Mouse (Mus musculus) c-Kit-positive CD71-positive TER-119-positive erythroid progenitor cells, embryonic 14.5 days (primary cell): ENCODE measurements around the gene Atp8a2.
"Not testable (repeated sequence)": the region's sequence is repeated elsewhere in the genome, so short reads cannot be mapped to it uniquely, and the experiment has no call there.

ENCODE experiments used
- DNase-seq: peaks from one replicate; pipeline ENCODE4 v3.0.0-alpha.2; 2013; ENCODE audit warnings: low spot score

Atp8a2 gene

GRCm38 (mm10) chr14:59843264-59843942 is 353.6 kb downstream of the Atp8a2 start:
- DNase-seq = no peak

- DNase-seq = no peak
These were observed 356.8 kb downstream of the Atp8a2 start for GRCm38 (mm10) chr14:59839951-59840720.

GRCm38 (mm10) chr14:59838446-59839259 is 358.3 kb downstream of the Atp8a2 start:
- DNase-seq = not testable (repeated sequence)

- DNase-seq = not testable (repeated sequence)
These were observed 359.2 kb downstream of the Atp8a2 start for GRCm38 (mm10) chr14:59837691-59838241.

GRCm38 (mm10) chr14:59836876-59837543 is 360.0 kb downstream of the Atp8a2 start:
- DNase-seq = no peak

- DNase-seq = no peak
These were observed 367.4 kb downstream of the Atp8a2 start for GRCm38 (mm10) chr14:59829580-59829979.

- DNase-seq = no peak
These were observed 369.6 kb downstream of the Atp8a2 start for GRCm38 (mm10) chr14:59827409-59827808.

- no peak for DNase-seq
These were observed 376.9 kb downstream of the Atp8a2 start for GRCm38 (mm10) chr14:59820115-59820419.

- DNase-seq = no peak
These were observed 377.5 kb downstream of the Atp8a2 start for GRCm38 (mm10) chr14:59819215-59820114.

GRCm38 (mm10) chr14:59810316-59810715 is 386.7 kb downstream of the Atp8a2 start:
- not testable (repeated sequence) for DNase-seq

GRCm38 (mm10) chr14:59809790-59810189 is 387.2 kb downstream of the Atp8a2 start:
- no peak for DNase-seq

- no peak for DNase-seq
These were observed 389.3 kb downstream of the Atp8a2 start for GRCm38 (mm10) chr14:59807528-59808300.

- no peak for DNase-seq
These were observed 390.1 kb downstream of the Atp8a2 start for GRCm38 (mm10) chr14:59806910-59807309.

GRCm38 (mm10) chr14:59806159-59806558 is 390.8 kb downstream of the Atp8a2 start:
- no peak for DNase-seq

- DNase-seq = no peak
These were observed 391.3 kb downstream of the Atp8a2 start for GRCm38 (mm10) chr14:59805683-59806082.

- no peak for DNase-seq
These were observed 394.9 kb downstream of the Atp8a2 start for GRCm38 (mm10) chr14:59801961-59802599.

GRCm38 (mm10) chr14:59799511-59799910 is 397.5 kb downstream of the Atp8a2 start:
- no peak for DNase-seq

- no peak for DNase-seq
These were observed 403.1 kb downstream of the Atp8a2 start for GRCm38 (mm10) chr14:59793841-59794240.
